Mouse (Mus musculus): ENCODE measurements around the gene Galr2. TPM values are rescaled to one million over a fixed set of nuclear protein-coding genes. Genes with fewer than 3 reads are reported as not detected.

The Galr2 gene
- total RNA-seq (2021) = not detected
- long read RNA-seq, experiment 1 = 0 reads
- long read RNA-seq, experiment 2 = 0 reads

GRCm38 (mm10) chr11:116280751-116281663 lies at the start of gene Galr2:
Galr2 (plus strand) TSS chr11:116280939.
- Histone ChIP-seq H3K4me3 (no peak within 1 kb of the TSS), H3K27ac (no peak within 1 kb of the TSS)
- DNase-seq (ENCODE audit: low spot score in 2 of 2) = no peak
- TF ChIP-seq CTCF (conservative IDR thresholded peaks at IDR 0.05) = 0 out of 2 replicates have a peak, but pooled peaks have one; percentile 3

- TF ChIP-seq CTCF (conservative IDR thresholded peaks at IDR 0.05) = no peak
- Histone ChIP-seq H3K4me3 (no peak overlapping the region), H3K27ac (no peak overlapping the region)
- DNase-seq (ENCODE audit: low spot score in 2 of 2) = no peak
Observed at GRCm38 (mm10) chr11:116232427-116232826, 48.3 kb upstream of the Galr2 start.

DNA sequence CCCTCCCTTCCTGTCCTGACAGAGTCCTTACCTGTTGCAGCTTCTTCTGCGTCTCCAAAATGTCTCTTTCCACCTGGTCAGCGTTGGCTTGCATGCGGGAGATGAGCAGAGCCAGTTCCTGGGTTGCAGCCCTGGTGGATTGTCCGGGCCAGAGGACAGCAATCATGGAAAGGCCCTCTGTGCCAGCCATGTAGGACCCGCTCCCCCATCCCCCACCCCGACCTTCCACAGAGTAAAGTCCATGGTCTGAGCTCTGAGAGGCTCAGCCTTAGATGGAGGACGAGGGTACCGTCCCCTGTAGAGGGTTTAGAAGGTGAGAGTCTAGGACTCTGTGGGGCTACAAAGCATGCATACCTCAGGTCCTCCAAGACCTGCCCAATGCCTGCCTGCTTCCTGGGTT lies 45.8 kb upstream of the Galr2 start:
- TF ChIP-seq CTCF (conservative IDR thresholded peaks at IDR 0.05) = no peak
- Histone ChIP-seq H3K27ac (no peak overlapping the region), H3K4me3 (no peak overlapping the region)

DNA sequence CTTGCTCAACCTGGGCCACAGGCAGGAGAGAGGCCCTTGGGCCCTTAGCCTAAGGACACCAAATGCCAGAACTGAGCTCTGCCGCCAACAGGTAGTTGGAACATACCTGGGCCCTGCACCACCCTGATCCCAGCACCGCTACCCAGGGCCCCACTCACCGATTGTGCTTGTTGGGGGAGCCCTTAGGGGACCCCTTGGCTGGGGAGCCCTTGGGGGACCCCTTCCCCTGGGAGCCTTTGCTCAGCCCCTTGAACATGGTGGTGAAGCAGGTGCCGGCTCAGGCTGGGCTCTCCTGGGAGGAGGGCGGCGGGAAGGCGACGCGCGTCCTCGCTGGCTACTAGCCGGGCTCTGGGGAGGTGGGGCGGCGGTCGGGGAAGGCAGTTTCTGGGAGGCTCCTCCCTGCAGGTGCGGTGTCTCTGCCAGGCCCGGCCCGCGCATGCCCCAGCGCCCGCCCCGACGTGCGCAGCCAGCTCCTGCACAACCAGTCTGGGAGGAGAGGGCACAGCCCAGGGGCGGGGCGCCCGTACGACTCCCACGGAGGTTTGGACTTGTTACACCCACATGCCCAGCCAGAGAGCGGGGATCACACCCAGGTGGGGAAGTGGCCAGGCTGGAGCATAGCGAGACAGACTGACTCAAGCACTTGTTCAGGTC lies 42.9 kb upstream of the Galr2 start, which contains the start of gene Evpl:
Evpl (minus strand) TSS at position 336 of the 654 bp plus-strand sequence.
- no peak within 1 kb of the TSS for H3K27ac ChIP-seq
- DNase-seq (ENCODE audit: low spot score in 2 of 2) = no peak
- H3K4me3 ChIP-seq = no peak within 1 kb of the TSS
- no peak for TF ChIP-seq CTCF (conservative IDR thresholded peaks at IDR 0.05)

More for the DNA sequence above, 45.8 kb upstream of the Galr2 start:
- DNase-seq (ENCODE audit: low spot score in 2 of 2) = no peak

DNA sequence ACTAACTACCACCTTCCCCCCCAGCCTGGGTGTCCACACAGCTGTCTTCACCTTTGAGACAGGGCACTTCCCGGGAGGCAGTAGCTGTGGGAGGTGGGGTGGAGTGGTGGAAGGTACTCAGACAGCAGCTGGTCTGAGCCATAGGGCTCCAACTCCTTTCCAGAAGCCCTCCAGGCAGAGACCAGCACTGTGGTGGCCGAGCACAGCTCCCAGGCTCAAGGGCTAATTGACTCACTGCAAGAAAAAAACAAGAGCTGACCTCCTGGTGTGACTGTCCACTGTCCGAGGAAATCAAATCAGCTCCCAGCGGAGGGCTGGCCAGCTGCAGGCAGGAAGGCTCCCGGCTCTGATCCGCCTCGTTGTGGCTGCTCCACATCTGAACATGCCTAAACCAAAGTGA lies 40.9 kb upstream of the Galr2 start:
- Histone ChIP-seq H3K4me3 (no peak overlapping the region), H3K27ac (no peak overlapping the region)
- no peak for DNase-seq (ENCODE audit: low spot score in 2 of 2)
- TF ChIP-seq CTCF (conservative IDR thresholded peaks at IDR 0.05) = no peak

DNA sequence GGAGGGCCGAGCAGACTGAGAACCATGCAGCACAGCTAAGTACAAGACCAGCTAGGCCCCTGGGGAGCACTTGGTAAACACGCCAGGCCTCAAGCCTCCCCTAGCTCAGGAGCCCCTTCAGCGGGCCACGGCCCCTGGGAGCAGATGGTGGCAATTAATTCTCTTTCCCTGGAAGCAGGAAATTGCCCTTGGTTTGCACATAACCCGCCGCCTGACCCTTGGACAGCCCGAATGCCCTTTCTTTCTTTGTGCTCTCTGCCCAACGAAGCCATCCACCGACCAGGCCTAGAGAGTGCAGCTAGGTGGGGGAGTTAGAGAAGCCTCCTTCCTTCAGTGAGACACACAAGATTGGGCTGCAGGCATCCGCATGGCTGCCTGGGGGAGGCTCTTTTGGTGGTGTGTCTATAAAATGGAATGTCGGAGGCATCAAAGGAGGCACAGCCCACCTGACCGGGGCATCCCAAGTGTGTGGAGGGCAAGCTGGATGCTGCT lies 38.9 kb upstream of the Galr2 start:
- no peak for TF ChIP-seq CTCF (conservative IDR thresholded peaks at IDR 0.05)
- Histone ChIP-seq H3K4me3 (no peak overlapping the region), H3K27ac (no peak overlapping the region)
- no peak for DNase-seq (ENCODE audit: low spot score in 2 of 2)

DNA sequence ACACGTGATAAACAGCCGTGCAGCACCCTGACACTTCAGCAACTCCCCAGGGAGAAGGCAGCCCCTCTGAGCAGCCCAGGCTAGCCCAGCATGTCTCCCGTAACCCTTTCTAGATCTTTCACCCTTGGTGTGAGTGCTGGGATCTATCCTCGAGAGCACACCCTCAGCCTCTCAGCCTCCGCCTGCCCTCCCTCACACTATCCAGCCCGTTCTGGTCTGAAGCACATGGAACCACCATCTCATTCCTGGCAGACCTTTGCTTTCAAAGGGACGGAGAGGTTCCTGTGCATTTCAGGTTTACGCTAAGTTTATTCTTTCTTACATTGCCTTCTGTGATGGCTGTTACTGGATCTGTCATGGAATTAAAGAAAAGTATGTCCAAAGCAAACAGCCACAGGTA lies 36.2 kb upstream of the Galr2 start:
- Histone ChIP-seq H3K4me3 (no peak overlapping the region), H3K27ac (no peak overlapping the region)
- DNase-seq (ENCODE audit: low spot score in 2 of 2) = no peak
- TF ChIP-seq CTCF (conservative IDR thresholded peaks at IDR 0.05) = no peak

GRCm38 (mm10) chr11:116245616-116246015 lies 35.1 kb upstream of the Galr2 start:
- no peak for TF ChIP-seq CTCF (conservative IDR thresholded peaks at IDR 0.05)
- no peak for DNase-seq (ENCODE audit: low spot score in 2 of 2)
- Histone ChIP-seq H3K4me3 (no peak overlapping the region), H3K27ac (no peak overlapping the region)

DNA sequence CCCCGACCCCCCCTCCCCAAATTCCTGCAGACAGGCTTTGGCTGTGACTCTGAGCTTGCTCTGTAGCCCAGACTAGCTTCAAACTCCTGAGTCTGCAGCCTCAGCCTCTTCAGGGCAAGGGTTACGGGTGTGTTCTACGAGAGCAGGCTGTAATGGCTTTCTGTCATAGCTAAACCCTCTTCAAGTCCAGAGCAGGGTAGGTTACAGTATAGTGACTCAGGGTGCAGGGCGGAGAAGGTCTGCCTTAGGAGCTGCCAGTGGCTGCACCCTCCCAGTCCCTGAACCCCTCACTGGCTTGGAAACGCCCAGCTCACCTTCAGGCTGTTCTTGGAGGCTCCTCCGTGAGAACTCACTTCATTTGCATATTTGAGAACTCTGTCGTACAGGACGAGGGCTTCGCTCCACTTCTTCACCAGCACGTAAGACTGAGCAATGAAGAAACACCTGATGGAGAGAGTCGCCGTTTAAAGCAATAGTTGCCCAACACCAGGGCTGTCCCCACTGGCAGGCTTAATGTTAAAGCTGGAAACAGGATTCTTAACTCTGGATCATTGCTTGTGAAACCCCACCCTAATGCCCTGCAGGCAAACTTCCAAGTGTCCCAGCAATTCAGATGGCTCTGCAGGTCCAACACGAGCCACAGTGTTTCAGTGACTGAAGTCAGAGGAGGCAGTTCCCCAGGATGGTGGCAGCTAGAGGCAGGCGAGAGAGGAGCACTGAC lies 33.1 kb upstream of the Galr2 start:
- no peak for TF ChIP-seq CTCF (conservative IDR thresholded peaks at IDR 0.05)
- no peak overlapping the region for H3K4me3 ChIP-seq
- H3K27ac ChIP-seq = no peak overlapping the region

DNA sequence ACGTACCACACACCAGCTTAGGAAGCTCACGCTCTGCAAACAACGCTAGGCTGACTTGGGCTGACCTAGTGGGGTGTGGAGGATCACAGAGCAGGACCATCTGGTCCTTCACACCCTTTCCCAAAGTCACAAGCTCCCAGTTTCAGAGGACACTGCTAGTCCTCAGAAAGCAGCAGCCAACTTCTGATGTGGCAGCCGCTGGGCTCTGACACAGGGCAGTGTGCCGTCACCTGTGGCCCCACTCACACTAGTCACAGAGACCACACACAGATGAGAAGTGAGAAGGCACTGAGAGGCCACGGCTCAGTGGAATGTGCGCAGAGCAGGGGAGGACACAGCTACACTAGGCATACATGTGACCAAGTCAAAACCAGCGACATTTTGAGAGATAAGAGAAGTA lies 29.8 kb upstream of the Galr2 start:
- H3K27ac ChIP-seq = no peak overlapping the region
- no peak for DNase-seq (ENCODE audit: low spot score in 2 of 2)
- TF ChIP-seq CTCF (conservative IDR thresholded peaks at IDR 0.05) = no peak
- H3K4me3 ChIP-seq = no peak overlapping the region

More for the DNA sequence above, 33.1 kb upstream of the Galr2 start:
- DNase-seq (ENCODE audit: low spot score in 2 of 2) = no peak

- no peak for DNase-seq (ENCODE audit: low spot score in 2 of 2)
- Histone ChIP-seq H3K27ac (no peak overlapping the region), H3K4me3 (no peak overlapping the region)
- no peak for TF ChIP-seq CTCF (conservative IDR thresholded peaks at IDR 0.05)
Observed at GRCm38 (mm10) chr11:116253076-116253600, 27.6 kb upstream of the Galr2 start.

GRCm38 (mm10) chr11:116254627-116255026 lies 26.1 kb upstream of the Galr2 start:
- TF ChIP-seq CTCF (conservative IDR thresholded peaks at IDR 0.05) = no peak
- DNase-seq (ENCODE audit: low spot score in 2 of 2) = no peak
- Histone ChIP-seq H3K4me3 (no peak overlapping the region), H3K27ac (no peak overlapping the region)

All from layer of hippocampus, adult 2 months (tissue).